Mouse (Mus musculus): ENCODE measurements around the gene Tmem217.
A peak's percentile ranks its signal among the peaks of the same experiment; 100 is the strongest.
"Not testable (repeated sequence)": the region's sequence is repeated elsewhere in the genome, so short reads cannot be mapped to it uniquely, and the experiment has no call there.

The Tmem217 gene

DNA sequence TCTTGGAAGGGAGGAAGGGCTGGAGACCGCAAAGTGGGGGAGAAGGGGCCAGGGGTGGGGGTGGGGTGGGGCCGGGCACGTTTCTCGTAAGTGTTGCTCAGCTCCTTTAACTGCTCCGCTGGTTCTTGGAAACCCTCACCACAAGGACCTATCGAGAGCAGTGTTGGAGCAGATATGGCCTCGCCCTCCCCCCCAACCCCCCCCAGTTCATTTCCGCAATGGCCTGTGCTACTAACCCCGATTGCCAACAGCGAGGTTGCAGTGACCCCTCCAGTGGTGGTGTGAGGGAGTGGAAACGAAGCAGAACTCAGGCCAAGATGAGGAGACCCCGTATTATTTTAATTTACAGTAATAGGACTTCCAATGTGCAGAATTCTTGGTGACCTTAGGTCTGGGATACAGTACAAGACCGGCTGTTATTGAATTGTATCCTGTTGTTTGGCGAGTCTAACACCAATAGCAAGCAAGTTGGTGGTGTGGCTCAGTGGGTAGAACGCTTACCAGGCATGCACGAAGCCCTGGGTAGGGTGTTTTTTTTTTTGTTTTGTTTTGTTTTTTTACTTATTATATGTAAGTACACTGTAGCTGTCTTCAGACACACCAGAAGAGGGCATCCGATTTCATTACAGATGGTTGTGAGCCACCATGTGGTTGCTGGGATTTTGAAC, 51.2 kb downstream of the Tmem217 start:
- DNase-seq: no peak

- DNase-seq: no peak
Observed at GRCm38 (mm10) chr17:29500243-29500740, 51.9 kb downstream of the Tmem217 start.

DNA sequence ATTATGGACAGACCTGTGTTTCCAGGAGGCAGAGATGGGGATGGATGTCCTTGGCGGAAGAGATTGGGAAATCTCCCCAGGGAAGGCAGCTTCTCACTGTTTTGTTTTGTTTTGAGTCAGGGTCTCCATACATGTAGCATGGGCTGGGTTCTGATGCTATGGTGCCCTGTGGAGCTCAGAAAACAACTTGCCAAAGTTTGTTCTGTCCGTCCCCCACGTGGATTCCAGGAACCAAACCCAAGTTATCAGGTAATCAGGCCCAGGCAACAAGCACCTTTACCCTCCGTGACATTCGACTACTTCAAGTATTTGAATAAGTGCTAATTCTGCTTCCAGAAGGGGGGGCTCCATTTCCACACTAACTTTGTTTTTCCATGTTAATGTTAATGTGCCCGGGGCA, 52.7 kb downstream of the Tmem217 start:
- no peak for DNase-seq

- DNase-seq: not testable (repeated sequence)
Observed at GRCm38 (mm10) chr17:29498952-29499351, 53.2 kb downstream of the Tmem217 start.

GRCm38 (mm10) chr17:29498028-29498427, 54.2 kb downstream of the Tmem217 start:
- no peak for DNase-seq

GRCm38 (mm10) chr17:29497481-29497880, 54.7 kb downstream of the Tmem217 start:
- DNase-seq: not testable (repeated sequence)

GRCm38 (mm10) chr17:29497071-29497354, 55.2 kb downstream of the Tmem217 start:
- DNase-seq: no peak

DNA sequence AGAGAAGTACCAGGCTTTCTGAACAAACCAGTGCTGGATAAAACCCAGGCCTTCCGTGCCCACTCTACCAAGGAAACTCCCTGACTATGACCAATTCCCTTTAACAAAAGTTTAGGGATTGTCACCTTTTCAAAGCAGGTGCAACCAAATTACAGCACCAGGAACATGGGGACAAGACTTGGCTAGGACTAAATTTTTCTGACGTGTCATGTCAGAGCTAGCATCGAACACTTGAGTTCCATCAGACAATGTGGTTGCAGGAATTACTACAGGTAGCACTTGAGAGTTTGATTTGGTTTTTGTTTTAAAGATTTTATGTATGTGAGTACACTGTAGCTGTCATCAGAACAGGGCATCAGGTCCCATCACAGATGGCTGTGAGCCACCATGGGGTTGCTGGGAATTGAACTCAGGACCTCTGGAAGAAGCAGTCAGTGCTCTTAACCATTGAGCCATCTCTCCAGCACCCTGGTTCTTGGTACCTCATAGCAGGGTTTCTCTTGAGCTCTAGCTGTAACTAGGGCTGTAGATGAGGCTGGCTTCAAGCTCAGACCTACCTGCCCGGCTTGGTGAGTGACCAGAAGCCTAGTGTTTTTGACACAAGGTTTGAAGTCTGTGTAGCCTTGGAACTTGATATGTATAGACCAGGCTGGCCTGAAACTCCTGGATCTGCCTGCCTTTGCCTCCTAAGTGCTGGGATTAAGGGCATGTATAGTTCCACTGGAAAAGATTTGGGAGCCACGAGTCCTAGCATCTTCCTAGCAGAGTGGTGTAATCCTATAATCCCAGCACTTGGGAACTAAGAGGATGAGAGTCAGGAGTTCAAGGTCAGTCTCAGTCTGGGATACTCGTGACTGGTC, 55.7 kb downstream of the Tmem217 start:
- DNase-seq: no peak

GRCm38 (mm10) chr17:29494732-29495076, 57.5 kb downstream of the Tmem217 start:
- DNase-seq: no peak

GRCm38 (mm10) chr17:29494062-29494731, 58.0 kb downstream of the Tmem217 start:
- DNase-seq: no peak

GRCm38 (mm10) chr17:29493461-29493980, 58.7 kb downstream of the Tmem217 start:
- DNase-seq: no peak

DNA sequence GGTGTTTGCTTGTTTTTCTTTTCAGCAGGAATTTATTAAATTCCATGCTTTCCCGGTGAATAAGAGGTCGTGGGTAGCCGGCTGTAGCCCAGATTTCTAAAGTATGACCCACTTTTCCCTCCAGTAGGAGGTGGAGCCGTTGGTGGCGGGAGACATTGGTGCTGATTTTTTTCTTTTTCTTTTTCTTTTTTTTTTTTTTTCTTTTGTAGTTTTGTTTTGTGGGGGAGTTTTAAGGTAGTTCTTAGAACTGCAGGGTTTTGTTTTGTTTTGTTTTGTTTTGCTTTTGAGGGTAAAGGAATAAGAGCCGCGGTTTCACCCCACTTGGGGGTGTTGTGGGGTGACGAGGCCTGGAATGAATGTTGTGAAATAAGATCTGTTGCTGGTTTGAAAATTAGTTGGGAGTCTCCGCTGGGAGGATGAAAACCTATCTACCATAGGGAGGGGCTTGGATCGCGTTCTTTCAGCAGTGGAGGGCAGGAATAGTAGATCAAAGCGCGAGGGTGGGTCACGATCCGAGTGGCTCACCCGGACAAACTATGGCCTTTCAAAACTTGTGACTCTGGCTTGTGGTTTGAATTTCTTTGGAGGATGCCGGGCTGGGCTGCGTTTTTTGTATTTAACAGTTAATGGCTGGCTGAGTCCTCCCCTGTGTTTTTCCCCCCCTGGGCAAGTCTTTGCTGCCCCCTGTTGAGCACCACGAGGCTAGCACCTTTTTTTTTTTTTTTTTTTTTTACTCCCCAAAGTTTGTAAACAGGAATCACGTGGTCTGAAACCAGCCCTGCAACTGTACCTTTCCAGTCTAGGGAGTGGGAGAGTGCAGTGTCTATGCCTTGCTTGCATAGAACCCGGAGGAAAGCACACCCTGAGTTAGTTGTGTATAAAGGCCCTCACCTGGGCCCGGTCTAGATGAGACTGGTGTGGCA, 59.7 kb downstream of the Tmem217 start:
- DNase-seq: peak; percentile 17

DNA sequence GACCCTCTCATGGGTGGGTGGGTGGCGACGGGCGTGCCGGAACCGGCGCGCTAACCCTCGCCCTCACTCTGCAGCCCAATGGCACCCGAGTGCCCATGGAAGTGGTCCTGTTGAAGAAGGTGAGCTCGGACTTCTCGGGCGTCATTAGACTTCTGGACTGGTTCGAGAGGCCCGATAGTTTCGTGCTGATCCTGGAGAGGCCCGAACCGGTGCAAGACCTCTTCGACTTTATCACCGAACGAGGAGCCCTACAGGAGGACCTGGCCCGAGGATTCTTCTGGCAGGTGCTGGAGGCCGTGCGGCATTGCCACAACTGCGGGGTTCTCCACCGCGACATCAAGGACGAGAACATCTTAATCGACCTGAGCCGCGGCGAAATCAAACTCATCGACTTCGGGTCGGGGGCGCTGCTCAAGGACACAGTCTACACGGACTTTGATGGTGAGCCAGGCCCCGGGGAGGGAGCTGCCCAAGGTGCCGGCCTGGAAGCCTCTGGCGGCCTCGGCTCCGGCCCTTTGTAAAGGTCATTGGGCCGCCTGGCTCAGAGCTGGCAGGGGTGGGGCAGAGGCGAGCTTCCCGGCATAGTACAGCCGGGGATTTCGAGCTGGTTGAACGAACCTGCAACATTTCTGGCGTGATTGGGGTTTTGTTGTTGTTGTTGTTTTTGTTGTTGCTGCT, 60.5 kb downstream of the Tmem217 start:
- peak; percentile 19 for DNase-seq

GRCm38 (mm10) chr17:29490713-29491581, 61.2 kb downstream of the Tmem217 start, which contains the start of gene Pim1:
TSS of gene Pim1 (plus strand) at chr17:29490753.
- no peak for DNase-seq

DNA sequence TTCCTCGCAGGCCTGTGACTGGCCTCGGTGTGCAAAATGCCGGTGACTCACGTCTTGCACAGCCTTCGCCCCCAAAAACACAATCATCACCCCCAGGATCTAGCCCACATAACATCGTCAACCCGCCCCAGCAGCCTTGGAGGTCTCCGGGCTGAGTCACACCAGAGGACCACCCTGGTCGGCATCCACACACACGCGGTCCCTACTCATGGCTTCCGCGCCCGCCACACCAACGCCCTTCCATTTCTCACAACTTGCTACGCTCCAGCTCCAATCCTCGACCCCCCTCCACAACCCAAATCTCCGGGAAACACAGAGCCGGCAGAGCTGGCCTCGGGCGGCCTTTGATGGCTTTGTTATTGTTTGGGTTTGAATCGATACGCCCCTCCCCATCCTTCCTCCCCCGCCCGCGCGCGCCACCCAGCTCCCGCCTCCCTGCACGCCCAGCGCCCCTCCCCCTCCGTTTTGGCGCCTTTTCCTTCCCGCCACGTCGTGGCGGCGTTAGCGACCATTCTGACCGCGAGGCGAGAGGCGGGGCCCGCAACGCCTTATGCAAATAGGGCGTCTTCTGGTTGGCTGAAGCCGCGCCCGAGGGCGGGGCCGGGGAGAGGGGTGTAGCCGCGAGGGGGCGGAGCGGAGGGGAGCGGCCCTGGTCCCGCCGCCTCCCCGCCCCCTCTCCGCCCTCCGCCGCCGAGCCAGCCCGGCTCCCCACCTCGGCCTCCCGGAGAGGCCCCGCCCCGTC, 62.0 kb downstream of the Tmem217 start:
- peak; percentile 95 for DNase-seq

- no peak for DNase-seq
Observed at GRCm38 (mm10) chr17:29488978-29489970, 62.9 kb downstream of the Tmem217 start.

- no peak for DNase-seq
Observed at GRCm38 (mm10) chr17:29488257-29488977, 63.8 kb downstream of the Tmem217 start.
